Mouse (Mus musculus) olfactory bulb, adult 2 months (tissue): Measurements from ENCODE around the gene Add1.

Experiments used
- CTCF ChIP-seq: fragments of 200-500 bp; IDR thresholded peaks from 2 replicates; pipeline ENCODE4 v1.5.1; 2012; ENCODE audit warnings: low read depth, mild to moderate bottlenecking, low read length, moderate library complexity; ENCODE audit not compliant: insufficient read depth
- POLR2A ChIP-seq: fragments of 200-500 bp; IDR thresholded peaks from 2 replicates; pipeline ENCODE4 v1.6.1; 2012; ENCODE audit warnings: mild to moderate bottlenecking, low read depth, low read length, moderate library complexity; ENCODE audit not compliant: insufficient read depth

GRCm38 (mm10) chr5:34525663-34526476, 47.6 kb upstream of the Add1 start, which contains the start of gene Sh3bp2:
- TF ChIP-seq CTCF (no peak), POLR2A (no peak)
